Mouse (Mus musculus) thymus, adult 2 months (tissue): ENCODE measurements at regions not wholly inside any gene's neighbourhood (a gene's known extent, or its start where the extent isn't known, plus 50 kb on each side); places are given as distances from the start of the nearest gene placed in this dataset.

Experiments
- DNase-seq: peaks from one replicate; pipeline ENCODE4 v3.0.0; 2021
- H3K27ac ChIP-seq: fragments of 200-500 bp; 2 replicates; pipeline ENCODE4 v1.5.1; 2012; ENCODE audit warnings: low read length, control low read depth; ENCODE audit not compliant: control insufficient read depth, insufficient read depth
- H3K27me3 ChIP-seq: fragments of 200-500 bp; 2 replicates; pipeline ENCODE4 v1.6.1; 2012; ENCODE audit warnings: mild to moderate bottlenecking, low read length, moderate library complexity, mixed read lengths; ENCODE audit not compliant: control insufficient read depth, insufficient read depth
- H3K36me3 ChIP-seq: fragments of 200-500 bp; 2 replicates; pipeline ENCODE4 v1.6.1; 2012; ENCODE audit warnings: mild to moderate bottlenecking, low read length, moderate library complexity; ENCODE audit not compliant: control insufficient read depth, insufficient read depth
- H3K4me1 ChIP-seq: fragments of 200-500 bp; replicated peaks from 2 replicates; pipeline ENCODE4 v1.6.1; 2012; ENCODE audit warnings: low read length; ENCODE audit not compliant: control insufficient read depth, insufficient read depth
- H3K4me3 ChIP-seq: fragments of 200-500 bp; 2 replicates; pipeline ENCODE4 v1.5.1; 2012; ENCODE audit warnings: mild to moderate bottlenecking, low read length, control low read depth, moderate library complexity; ENCODE audit not compliant: control insufficient read depth, insufficient read depth
- CTCF ChIP-seq: fragments of 200-500 bp; IDR thresholded peaks from 2 replicates; pipeline ENCODE4 v1.5.1; 2012; ENCODE audit warnings: mild to moderate bottlenecking, control low read depth, low read length, moderate library complexity, borderline replicate concordance; ENCODE audit not compliant: control insufficient read depth, poor library complexity, insufficient read depth; ENCODE audit errors: extremely low read depth
- POLR2A ChIP-seq: fragments of 200-500 bp; IDR thresholded peaks from 2 replicates; pipeline ENCODE4 v1.6.1; 2012; ENCODE audit warnings: mild to moderate bottlenecking, low read length, control low read depth, moderate library complexity; ENCODE audit not compliant: control insufficient read depth, poor library complexity, insufficient read depth; ENCODE audit errors: extremely low read depth
- WGBS: fragments of 180-500 bp; shearing (Covaris S2); methylation state at CpG from one replicate; pipeline ENCODE4 v1.1.7; 2018; 5-methylcytosine and 5-hydroxymethylcytosine counted together

- 95% methylated on average over 1 of the region's 1 CpGs for whole genome bisulfite sequencing
- no peak for DNase-seq
- TF ChIP-seq POLR2A (no peak), CTCF (no peak)
- Histone ChIP-seq H3K27ac (no peak overlapping the region), H3K4me3 (no peak overlapping the region), H3K36me3 (no peaks in the 10 kb centered on the region), H3K4me1 (no peaks in the 10 kb centered on the region), H3K27me3 (no peaks in the 10 kb centered on the region)
Observed at GRCm38 (mm10) chr2:50567542-50567941, 270.9 kb upstream of the Mmadhc start.

GRCm38 (mm10) chr2:50554031-50554430 is 257.4 kb upstream of the Mmadhc start:
- no peak for TF ChIP-seq POLR2A
- TF ChIP-seq CTCF: no peak
- no peaks in the 10 kb centered on the region for H3K27me3 ChIP-seq
- no peaks in the 10 kb centered on the region for H3K36me3 ChIP-seq
- H3K4me3 ChIP-seq: no peak overlapping the region
- no peak overlapping the region for H3K27ac ChIP-seq
- no peak for DNase-seq
- no peaks in the 10 kb centered on the region for H3K4me1 ChIP-seq

GRCm38 (mm10) chr2:50552437-50552836 is 255.8 kb upstream of the Mmadhc start:
- Histone ChIP-seq H3K36me3 (no peaks in the 10 kb centered on the region), H3K4me1 (no peaks in the 10 kb centered on the region), H3K27ac (no peak overlapping the region), H3K27me3 (no peaks in the 10 kb centered on the region), H3K4me3 (no peak overlapping the region)
- WGBS: 97% methylated on average over 2 of the region's 2 CpGs
- no peak for TF ChIP-seq POLR2A
- no peak for TF ChIP-seq CTCF
- no peak for DNase-seq

GRCm38 (mm10) chr2:50549871-50550270 is 253.3 kb upstream of the Mmadhc start:
- no peaks in the 10 kb centered on the region for H3K4me1 ChIP-seq
- H3K27ac ChIP-seq: no peak overlapping the region
- H3K36me3 ChIP-seq: no peaks in the 10 kb centered on the region
- no peak overlapping the region for H3K4me3 ChIP-seq
- TF ChIP-seq CTCF (no peak), POLR2A (no peak)
- H3K27me3 ChIP-seq: no peaks in the 10 kb centered on the region
- 95% methylated on average over 8 of the region's 8 CpGs for WGBS
- DNase-seq: no peak

- Histone ChIP-seq H3K4me1 (no peaks in the 10 kb centered on the region), H3K4me3 (no peak overlapping the region), H3K27ac (no peak overlapping the region), H3K27me3 (no peaks in the 10 kb centered on the region; the same call in 1 of the 2 replicates), H3K36me3 (no peaks in the 10 kb centered on the region)
- 76% methylated on average over 2 of the region's 2 CpGs for WGBS
- TF ChIP-seq CTCF (no peak), POLR2A (no peak)
- no peak for DNase-seq
Observed at GRCm38 (mm10) chr2:50539741-50540441, 243.3 kb upstream of the Mmadhc start.

GRCm38 (mm10) chr2:50538068-50538467 is 241.5 kb upstream of the Mmadhc start:
- TF ChIP-seq POLR2A (no peak), CTCF (no peak)
- DNase-seq: no peak
- Histone ChIP-seq H3K27me3 (no peaks in the 10 kb centered on the region; the same call in 1 of the 2 replicates), H3K4me1 (no peaks in the 10 kb centered on the region), H3K4me3 (no peak overlapping the region), H3K36me3 (no peaks in the 10 kb centered on the region), H3K27ac (no peak overlapping the region)
- WGBS: 79% methylated on average over 5 of the region's 5 CpGs
